Mouse (Mus musculus) small intestine, adult 2 months (tissue): ENCODE measurements around the gene Itgav.

Experiments used
- CTCF ChIP-seq: fragments of 200-500 bp; IDR thresholded peaks from 2 replicates; pipeline ENCODE4 v1.5.1; 2012; ENCODE audit warnings: low read depth, mild to moderate bottlenecking, control low read depth, inconsistent platforms, low read length, moderate library complexity, mixed read lengths; ENCODE audit not compliant: insufficient replicate concordance, insufficient read length; ENCODE audit errors: extremely low read depth
- POLR2A ChIP-seq: fragments of 200-500 bp; IDR thresholded peaks from 2 replicates; pipeline ENCODE4 v1.6.1; 2012; ENCODE audit warnings: low read depth, mild to moderate bottlenecking, control low read depth, inconsistent platforms, low read length, moderate library complexity

DNA sequence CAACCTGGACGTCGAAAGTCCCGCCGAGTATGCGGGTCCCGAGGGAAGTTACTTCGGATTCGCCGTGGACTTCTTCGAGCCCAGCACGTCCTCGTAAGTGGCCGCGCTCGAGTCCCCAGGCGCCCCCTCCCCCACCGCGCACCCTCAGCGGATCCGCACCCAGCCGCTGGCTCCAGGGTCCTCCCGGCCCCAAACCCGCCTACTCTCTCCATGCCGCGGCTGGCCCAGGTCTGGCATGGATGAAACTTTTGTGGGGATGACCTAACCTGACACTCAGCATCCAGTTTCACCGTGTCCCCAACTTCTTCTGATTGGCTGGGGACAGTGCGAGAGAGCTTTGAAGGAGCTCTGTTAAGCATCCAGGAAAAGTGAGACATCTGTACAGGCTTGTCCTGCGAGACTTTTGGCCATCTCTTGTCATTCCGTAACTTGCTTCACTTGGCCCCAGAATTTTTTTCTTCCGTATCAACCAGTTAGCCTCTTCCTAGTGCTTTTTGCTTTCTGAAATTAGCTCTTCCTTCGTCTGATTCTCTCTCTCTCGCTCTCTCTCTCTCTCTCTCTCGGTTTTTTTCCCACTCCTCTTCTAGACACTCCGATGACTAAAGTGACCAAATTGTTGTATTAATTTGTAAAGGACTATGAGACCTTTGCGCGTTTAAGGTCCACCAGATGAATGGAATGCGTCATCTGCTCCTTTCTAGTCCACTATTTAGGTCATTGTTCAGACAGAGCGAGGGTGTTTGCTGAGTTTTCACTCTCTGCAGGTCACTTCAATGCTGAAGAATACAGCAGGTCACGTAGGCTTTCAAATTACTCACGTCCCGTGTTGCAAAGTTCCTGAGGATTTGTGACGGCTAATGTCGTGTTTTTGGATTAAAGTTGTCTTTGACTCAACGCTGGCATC, 882 bp downstream of the Itgav start:
- TF ChIP-seq POLR2A (no peak), CTCF (no peak)
